Mouse (Mus musculus): ENCODE measurements at regions not wholly inside any gene's neighbourhood (a gene's known extent, or its start where the extent isn't known, plus 50 kb on each side); places are given as distances from the start of the nearest gene placed in this dataset.

DNA sequence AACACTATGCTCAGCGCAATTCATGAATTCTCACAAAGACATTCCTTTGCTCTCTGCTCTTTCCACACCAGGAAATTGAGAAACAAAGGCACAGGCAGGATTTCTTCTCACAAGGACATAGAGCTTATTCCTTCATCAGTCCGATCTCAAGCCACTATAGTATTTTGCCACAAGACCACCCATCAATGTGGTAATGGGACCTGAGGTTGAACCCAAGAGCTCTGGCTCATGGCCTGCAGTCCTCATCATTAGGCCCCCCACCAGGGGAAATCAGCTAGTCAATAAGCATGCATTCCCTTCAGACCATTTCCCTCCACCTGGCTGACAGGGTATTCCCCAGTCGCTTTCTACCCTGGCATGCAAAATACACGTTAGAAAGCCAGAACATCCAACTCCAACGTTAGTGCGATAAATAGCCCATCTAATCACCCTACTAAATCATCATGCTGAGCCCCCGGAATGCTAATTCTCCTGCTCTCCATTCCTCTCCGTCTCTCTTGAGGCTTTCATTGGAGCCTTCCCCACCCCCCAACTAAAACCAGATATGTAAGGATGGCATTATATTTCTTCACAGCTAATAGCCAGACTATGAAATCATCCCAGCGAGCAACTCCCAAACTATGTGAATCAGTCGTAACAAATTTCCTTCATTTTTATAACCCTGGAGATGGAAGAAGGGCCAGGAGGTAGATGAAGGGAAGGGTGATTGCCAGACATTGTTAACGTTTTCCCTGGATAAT is 586.2 kb downstream of the Ets1 start:
- ATAC-seq (replicated peaks in 1 of 2; ENCODE audit: insufficient read depth in 1 of 2, low FRiP score in 2 of 2, low TSS enrichment in 1 of 2, low read depth in 1 of 2, poor library complexity in 2 of 2, severe bottlenecking in 2 of 2): no peak

DNA sequence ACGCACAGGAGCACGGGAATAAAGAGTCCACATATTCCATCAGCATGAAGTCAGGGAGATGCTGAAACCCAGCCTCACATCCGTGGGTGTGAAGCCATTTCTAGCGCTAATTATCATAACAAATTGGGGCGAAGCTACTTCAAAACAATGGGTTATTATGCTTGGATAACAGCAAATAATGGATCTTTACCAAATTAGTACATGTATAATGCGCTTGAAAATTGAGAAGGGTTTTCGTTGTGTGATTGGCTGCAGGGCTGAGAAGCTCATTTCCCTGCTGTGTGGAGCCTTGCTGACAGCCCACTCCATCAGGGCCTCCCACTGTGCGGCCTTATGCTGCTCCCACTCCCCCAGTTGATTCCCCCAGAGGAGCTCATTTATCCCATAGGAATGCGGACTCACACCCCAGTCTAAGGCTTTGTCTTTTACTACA is 597.7 kb downstream of the Ets1 start:
- ATAC-seq (replicated peaks in 1 of 2; ENCODE audit: insufficient read depth in 1 of 2, low FRiP score in 2 of 2, low TSS enrichment in 1 of 2, low read depth in 1 of 2, poor library complexity in 2 of 2, severe bottlenecking in 2 of 2): no peak

DNA sequence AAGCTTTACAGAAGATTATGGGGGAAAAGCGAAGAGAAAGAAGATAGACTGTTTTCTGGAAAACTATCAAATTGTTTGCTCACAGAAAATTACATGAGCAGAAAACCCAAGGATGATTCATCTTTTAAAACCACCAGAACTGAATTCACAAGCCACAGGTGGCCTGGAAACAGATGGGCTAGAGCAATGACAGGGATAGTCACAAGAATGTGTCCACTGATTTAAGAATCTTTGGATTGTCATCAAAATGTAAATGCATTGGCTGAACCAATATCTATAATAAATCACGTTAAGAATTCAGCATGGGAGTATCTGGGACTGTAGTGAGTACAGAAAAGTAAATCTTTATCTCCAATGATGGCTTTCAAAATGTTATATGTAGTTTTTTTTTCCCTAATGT is 602.2 kb downstream of the Ets1 start:
- no peak for ATAC-seq (replicated peaks in 1 of 2; ENCODE audit: insufficient read depth in 1 of 2, low FRiP score in 2 of 2, low TSS enrichment in 1 of 2, low read depth in 1 of 2, poor library complexity in 2 of 2, severe bottlenecking in 2 of 2)

- ATAC-seq (replicated peaks in 1 of 2; ENCODE audit: insufficient read depth in 1 of 2, low FRiP score in 2 of 2, low TSS enrichment in 1 of 2, low read depth in 1 of 2, poor library complexity in 2 of 2, severe bottlenecking in 2 of 2): no peak
Observed at GRCm38 (mm10) chr9:33238846-33239245, 602.8 kb downstream of the Ets1 start.

DNA sequence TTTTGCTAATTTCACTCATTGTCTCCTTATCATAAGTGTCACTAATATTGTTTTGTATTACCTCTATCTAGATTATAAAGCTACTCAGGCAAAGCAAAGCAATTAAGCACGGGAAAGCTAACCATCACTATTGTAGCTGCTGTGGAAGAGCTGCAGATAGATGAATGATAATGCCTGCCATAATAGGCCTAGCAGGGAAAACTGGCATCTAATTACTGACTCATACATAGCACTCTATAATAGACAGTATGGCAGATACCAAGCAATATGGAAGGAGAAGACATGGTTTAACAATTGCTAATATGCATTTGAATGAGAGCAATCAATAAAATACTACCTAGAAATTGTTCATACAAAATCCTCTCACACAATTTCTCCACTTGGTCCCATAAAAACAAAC is 604.5 kb downstream of the Ets1 start:
- no peak for ATAC-seq (replicated peaks in 1 of 2; ENCODE audit: insufficient read depth in 1 of 2, low FRiP score in 2 of 2, low TSS enrichment in 1 of 2, low read depth in 1 of 2, poor library complexity in 2 of 2, severe bottlenecking in 2 of 2)

GRCm38 (mm10) chr9:33240914-33241635 is 605.1 kb downstream of the Ets1 start:
- peak; percentile 42 to 62; a peak in 1 of 4 replicates for ATAC-seq (replicated peaks in 1 of 2; ENCODE audit: insufficient read depth in 1 of 2, low FRiP score in 2 of 2, low TSS enrichment in 1 of 2, low read depth in 1 of 2, poor library complexity in 2 of 2, severe bottlenecking in 2 of 2)

DNA sequence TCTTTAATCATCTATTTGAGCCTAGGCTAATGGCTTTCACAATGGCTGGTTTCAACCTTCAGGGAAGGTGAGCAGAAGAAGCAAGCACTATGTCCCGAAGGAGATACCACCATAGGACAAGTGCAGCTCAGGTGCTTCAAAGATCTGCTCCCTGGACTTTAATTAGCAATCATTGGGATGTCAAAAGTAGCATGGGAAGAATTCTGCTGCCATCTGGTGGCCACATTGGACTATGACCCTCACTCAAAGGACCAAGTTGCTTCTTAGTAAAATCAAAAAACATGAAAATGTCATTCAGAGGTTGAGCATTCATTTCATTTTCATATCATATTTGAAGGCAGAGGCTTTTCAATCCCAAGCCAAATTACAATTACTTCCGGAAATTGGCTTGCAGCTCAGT is 610.9 kb downstream of the Ets1 start:
- ATAC-seq (replicated peaks in 1 of 2; ENCODE audit: insufficient read depth in 1 of 2, low FRiP score in 2 of 2, low TSS enrichment in 1 of 2, low read depth in 1 of 2, poor library complexity in 2 of 2, severe bottlenecking in 2 of 2): peak in 1 of 2 experiments; percentile 37; a peak in 2 of 4 replicates

DNA sequence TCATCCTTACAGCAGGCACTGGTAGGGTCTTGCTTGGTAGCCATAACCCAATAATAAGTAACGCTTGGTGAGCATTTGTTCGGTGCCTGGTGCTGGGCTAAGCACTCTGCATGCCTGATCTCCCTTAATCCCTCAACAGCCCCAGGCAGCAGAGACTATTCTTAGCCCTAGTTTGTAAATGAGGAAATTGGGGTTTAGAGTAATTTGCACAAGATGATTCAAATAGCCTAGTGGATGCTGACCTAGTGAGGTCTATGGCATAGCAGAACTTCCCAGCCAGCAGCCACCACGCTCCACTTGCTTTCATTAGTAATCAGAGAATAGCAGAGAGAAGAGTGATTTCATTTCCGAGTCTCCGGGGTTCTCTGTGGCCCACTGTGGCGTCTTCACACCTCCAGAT is 622.2 kb downstream of the Ets1 start:
- ATAC-seq (replicated peaks in 1 of 2; ENCODE audit: insufficient read depth in 1 of 2, low FRiP score in 2 of 2, low TSS enrichment in 1 of 2, low read depth in 1 of 2, poor library complexity in 2 of 2, severe bottlenecking in 2 of 2): no peak

- peak; percentile 69 to 82; a peak in 3 of 4 replicates for ATAC-seq (replicated peaks in 1 of 2; ENCODE audit: insufficient read depth in 1 of 2, low FRiP score in 2 of 2, low TSS enrichment in 1 of 2, low read depth in 1 of 2, poor library complexity in 2 of 2, severe bottlenecking in 2 of 2)
Observed at GRCm38 (mm10) chr9:33260171-33260570, 624.1 kb downstream of the Ets1 start.

- no peak for ATAC-seq (replicated peaks in 1 of 2; ENCODE audit: insufficient read depth in 1 of 2, low FRiP score in 2 of 2, low TSS enrichment in 1 of 2, low read depth in 1 of 2, poor library complexity in 2 of 2, severe bottlenecking in 2 of 2)
Observed at GRCm38 (mm10) chr9:33289381-33289780, 653.4 kb downstream of the Ets1 start.

GRCm38 (mm10) chr9:33292116-33292515 is 656.1 kb downstream of the Ets1 start:
- no peak for ATAC-seq (replicated peaks in 1 of 2; ENCODE audit: insufficient read depth in 1 of 2, low FRiP score in 2 of 2, low TSS enrichment in 1 of 2, low read depth in 1 of 2, poor library complexity in 2 of 2, severe bottlenecking in 2 of 2)

- no peak for ATAC-seq (replicated peaks in 1 of 2; ENCODE audit: insufficient read depth in 1 of 2, low FRiP score in 2 of 2, low TSS enrichment in 1 of 2, low read depth in 1 of 2, poor library complexity in 2 of 2, severe bottlenecking in 2 of 2)
Observed at GRCm38 (mm10) chr9:33295925-33296324, 659.9 kb downstream of the Ets1 start.

DNA sequence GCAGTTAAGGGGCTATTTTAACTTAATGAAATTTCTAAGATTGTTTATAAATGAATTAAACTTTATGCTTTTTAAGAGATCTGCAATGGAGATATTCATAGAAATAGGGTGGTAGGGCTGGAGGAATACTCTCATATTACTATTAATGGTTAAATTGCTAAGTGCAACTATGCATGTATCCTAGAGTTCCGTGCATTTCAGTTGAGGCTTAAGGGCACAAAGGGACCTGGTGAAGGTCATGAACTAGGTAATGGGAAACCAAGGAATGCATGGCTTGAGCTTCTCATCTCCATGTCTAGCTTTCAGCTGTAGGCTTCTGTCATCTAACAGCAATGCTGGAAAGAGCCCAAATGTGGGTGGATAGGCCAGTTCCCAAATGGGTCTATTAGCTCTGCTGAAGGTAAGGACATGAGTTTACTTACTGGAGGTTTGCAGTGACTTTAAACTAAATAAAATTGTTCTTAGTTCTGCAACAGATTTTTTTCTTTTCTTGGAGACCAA is 683.6 kb downstream of the Ets1 start:
- no peak for ATAC-seq (replicated peaks in 1 of 2; ENCODE audit: insufficient read depth in 1 of 2, low FRiP score in 2 of 2, low TSS enrichment in 1 of 2, low read depth in 1 of 2, poor library complexity in 2 of 2, severe bottlenecking in 2 of 2)

- no peak for ATAC-seq (replicated peaks in 1 of 2; ENCODE audit: insufficient read depth in 1 of 2, low FRiP score in 2 of 2, low TSS enrichment in 1 of 2, low read depth in 1 of 2, poor library complexity in 2 of 2, severe bottlenecking in 2 of 2)
Observed at GRCm38 (mm10) chr9:33327722-33328121, 691.7 kb downstream of the Ets1 start.

GRCm38 (mm10) chr9:33350258-33350657 is 714.2 kb downstream of the Ets1 start:
- no peak for ATAC-seq (replicated peaks in 1 of 2; ENCODE audit: insufficient read depth in 1 of 2, low FRiP score in 2 of 2, low TSS enrichment in 1 of 2, low read depth in 1 of 2, poor library complexity in 2 of 2, severe bottlenecking in 2 of 2)

- no peak for ATAC-seq (replicated peaks in 1 of 2; ENCODE audit: insufficient read depth in 1 of 2, low FRiP score in 2 of 2, low TSS enrichment in 1 of 2, low read depth in 1 of 2, poor library complexity in 2 of 2, severe bottlenecking in 2 of 2)
Observed at GRCm38 (mm10) chr9:33356621-33357020, 720.6 kb downstream of the Ets1 start.

DNA sequence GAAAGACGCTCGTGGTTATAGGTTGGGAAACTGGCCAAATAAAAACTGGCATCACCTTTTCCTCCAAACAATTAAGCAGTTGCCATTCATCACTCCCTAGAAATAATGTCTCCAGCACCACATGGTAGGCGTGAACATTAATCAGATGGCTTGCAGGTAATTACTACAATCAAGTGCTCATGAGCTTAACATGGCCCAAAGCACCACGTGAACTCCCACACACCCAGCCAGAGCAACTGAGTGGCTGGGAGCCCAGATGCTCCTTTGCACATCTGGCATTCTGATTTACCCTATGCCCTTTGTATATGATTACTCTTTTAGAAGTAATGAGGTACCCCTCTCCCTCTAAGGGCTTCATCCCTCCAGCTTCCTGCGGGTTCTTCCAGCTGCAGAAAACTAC is 724.9 kb downstream of the Ets1 start:
- ATAC-seq (replicated peaks in 1 of 2; ENCODE audit: insufficient read depth in 1 of 2, low FRiP score in 2 of 2, low TSS enrichment in 1 of 2, low read depth in 1 of 2, poor library complexity in 2 of 2, severe bottlenecking in 2 of 2): no peak

DNA sequence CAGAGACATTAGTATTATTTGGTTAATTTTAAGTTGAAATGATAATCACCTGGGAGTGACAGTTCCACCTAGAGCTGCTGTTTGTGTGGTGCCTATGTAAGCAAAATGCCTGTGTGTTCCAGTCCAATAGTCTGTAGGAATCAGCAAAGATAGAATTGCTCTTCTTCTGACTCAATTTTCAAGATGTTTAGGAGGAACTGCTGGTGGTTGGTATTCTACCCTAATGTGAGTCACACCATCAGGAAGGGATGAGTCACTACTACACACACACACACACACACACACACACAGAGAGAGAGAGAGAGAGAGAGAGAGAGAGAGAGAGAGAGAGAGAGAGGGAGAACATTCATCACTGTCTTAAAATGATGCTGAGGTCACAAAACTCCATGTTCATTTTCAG is 753.1 kb downstream of the Ets1 start:
- no peak for ATAC-seq (replicated peaks in 1 of 2; ENCODE audit: insufficient read depth in 1 of 2, low FRiP score in 2 of 2, low TSS enrichment in 1 of 2, low read depth in 1 of 2, poor library complexity in 2 of 2, severe bottlenecking in 2 of 2)

GRCm38 (mm10) chr9:33404691-33405090 is 768.7 kb downstream of the Ets1 start:
- no peak for ATAC-seq (replicated peaks in 1 of 2; ENCODE audit: insufficient read depth in 1 of 2, low FRiP score in 2 of 2, low TSS enrichment in 1 of 2, low read depth in 1 of 2, poor library complexity in 2 of 2, severe bottlenecking in 2 of 2)
